Mouse (Mus musculus) layer of hippocampus, adult 8-10 months (tissue): ENCODE results near the gene Ppan. TPM values are rescaled to one million over a fixed set of nuclear protein-coding genes. Genes with fewer than 3 reads are reported as not detected.

Experiments used
- DNase-seq, 2 experiments: peaks; one replicate each; pipeline ENCODE4 v3.0.0; 2022; ENCODE audit warnings: low spot score in 2 of 2
- total RNA-seq, 4 experiments: library from RNA; stranded (reverse); gene quantifications; 2 replicates each; pipeline ENCODE4 v1.2.4; 2022

The Ppan gene
- total RNA-seq = 10 to 100 TPM; 21.8 to 28.1 (median 24.6) TPM

- peak; percentile 95 to 97 for DNase-seq
These were observed at the start of gene Ppan for GRCm38 (mm10) chr9:20887704-20888385. Gene Ppan (plus strand): TSS chr9:20888175.

GRCm38 (mm10) chr9:20838931-20839330 is 49.0 kb upstream of the Ppan start:
- no peak for DNase-seq

GRCm38 (mm10) chr9:20842211-20842610 is 45.8 kb upstream of the Ppan start:
- DNase-seq = no peak

GRCm38 (mm10) chr9:20842670-20843069 is 45.3 kb upstream of the Ppan start:
- DNase-seq = no peak

GRCm38 (mm10) chr9:20850179-20850578 is 37.8 kb upstream of the Ppan start:
- DNase-seq = no peak

- DNase-seq = no peak
These were observed 30.8 kb upstream of the Ppan start for GRCm38 (mm10) chr9:20857131-20857530.

- no peak for DNase-seq
These were observed 28.0 kb upstream of the Ppan start for GRCm38 (mm10) chr9:20859926-20860325.

GRCm38 (mm10) chr9:20861821-20862220 is 26.2 kb upstream of the Ppan start:
- no peak for DNase-seq

- no peak for DNase-seq
These were observed 25.8 kb upstream of the Ppan start for GRCm38 (mm10) chr9:20862225-20862624.

GRCm38 (mm10) chr9:20866879-20867278 is 21.1 kb upstream of the Ppan start:
- DNase-seq = no peak

GRCm38 (mm10) chr9:20868448-20869001 is 19.4 kb upstream of the Ppan start, which contains the start of gene A230050P20Rik:
Gene A230050P20Rik (plus strand): TSS chr9:20868642.
- DNase-seq = peak in 1 of 2 experiments; percentile 72

- no peak for DNase-seq
These were observed 18.7 kb upstream of the Ppan start for GRCm38 (mm10) chr9:20869246-20869645.

- no peak for DNase-seq
These were observed 17.5 kb upstream of the Ppan start for GRCm38 (mm10) chr9:20870211-20871173.

- DNase-seq = no peak
These were observed 15.0 kb upstream of the Ppan start for GRCm38 (mm10) chr9:20872991-20873390.

GRCm38 (mm10) chr9:20873521-20873920 is 14.5 kb upstream of the Ppan start:
- no peak for DNase-seq

- DNase-seq = no peak
These were observed 12.8 kb upstream of the Ppan start for GRCm38 (mm10) chr9:20875021-20875790.

GRCm38 (mm10) chr9:20876318-20877117 is 11.5 kb upstream of the Ppan start:
- DNase-seq = no peak

GRCm38 (mm10) chr9:20877118-20878040 is 10.6 kb upstream of the Ppan start:
- DNase-seq = no peak

GRCm38 (mm10) chr9:20878041-20878709 is 9.8 kb upstream of the Ppan start:
- peak; percentile 99 for DNase-seq
